Mouse (Mus musculus): Measurements from ENCODE around the gene Prrc2a. TPM values are rescaled to one million over a fixed set of nuclear protein-coding genes. Genes with fewer than 3 reads are reported as not detected.
A peak's percentile ranks its signal among the peaks of the same experiment; 100 is the strongest.
"Not testable (repeated sequence)": the region's sequence is repeated elsewhere in the genome, so short reads cannot be mapped to it uniquely, and the experiment has no call there.

Prrc2a gene
- total RNA-seq, 2 experiments from 2014 or later = 22.6 to 111 TPM

DNA sequence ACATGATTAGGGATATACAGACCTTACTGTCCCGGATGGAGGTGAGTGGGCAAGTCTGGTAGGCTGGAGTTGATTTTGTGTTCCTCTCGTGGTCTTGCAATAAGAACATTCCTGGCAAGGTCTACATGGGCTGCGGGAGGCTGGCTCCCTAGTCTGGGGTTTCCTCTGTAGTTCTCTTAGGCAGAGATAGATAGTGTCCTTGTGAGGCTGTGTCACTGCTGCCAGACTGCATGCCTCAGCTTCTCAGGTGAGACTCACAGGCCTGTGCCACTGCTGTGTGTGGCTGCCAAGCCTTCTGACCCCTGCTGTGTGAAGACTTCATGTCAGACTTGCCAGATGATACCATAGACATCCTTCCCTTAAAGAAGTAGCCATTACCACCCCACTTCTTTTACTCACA lies 25.4 kb downstream of the Prrc2a start:
- no peak for ATAC-seq (replicated peaks; ENCODE audit: low FRiP score, poor library complexity, severe bottlenecking)

DNA sequence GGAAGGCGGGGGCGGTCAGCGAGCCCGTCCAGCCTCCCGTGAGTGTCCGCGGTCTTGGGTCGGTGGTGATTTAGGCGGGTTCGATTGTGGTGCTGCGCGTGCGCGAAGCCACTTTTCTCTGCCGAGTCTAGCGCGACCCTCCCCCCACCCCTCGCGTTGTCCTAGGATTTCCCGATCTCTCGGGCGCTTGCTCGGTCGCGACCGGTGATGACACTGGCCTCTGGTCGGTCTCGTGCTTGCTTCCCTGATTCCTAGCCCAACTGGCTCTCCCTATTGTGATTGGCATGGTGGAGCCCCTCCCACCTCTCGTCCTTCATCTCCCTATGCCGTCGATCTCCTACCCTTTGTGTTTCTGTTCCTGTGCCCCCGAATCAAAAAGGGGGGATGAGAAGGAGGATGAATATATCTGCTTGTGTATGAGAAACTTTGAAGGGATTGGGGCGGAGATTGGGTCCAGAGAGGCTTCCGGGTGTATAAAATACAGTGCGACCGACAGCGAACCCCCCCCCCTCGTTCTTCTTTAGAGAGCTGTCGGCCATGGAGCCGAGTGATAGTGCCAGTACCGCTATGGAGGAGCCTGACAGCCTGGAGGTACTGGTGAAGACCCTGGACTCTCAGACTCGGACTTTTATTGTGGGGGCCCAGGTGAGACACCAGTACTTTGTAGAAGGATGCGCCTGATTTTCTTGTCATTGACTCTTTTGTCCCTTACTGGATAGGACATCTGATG lies 28.9 kb downstream of the Prrc2a start:
- ATAC-seq (replicated peaks; ENCODE audit: low FRiP score, poor library complexity, severe bottlenecking) = peak; percentile 60

DNA sequence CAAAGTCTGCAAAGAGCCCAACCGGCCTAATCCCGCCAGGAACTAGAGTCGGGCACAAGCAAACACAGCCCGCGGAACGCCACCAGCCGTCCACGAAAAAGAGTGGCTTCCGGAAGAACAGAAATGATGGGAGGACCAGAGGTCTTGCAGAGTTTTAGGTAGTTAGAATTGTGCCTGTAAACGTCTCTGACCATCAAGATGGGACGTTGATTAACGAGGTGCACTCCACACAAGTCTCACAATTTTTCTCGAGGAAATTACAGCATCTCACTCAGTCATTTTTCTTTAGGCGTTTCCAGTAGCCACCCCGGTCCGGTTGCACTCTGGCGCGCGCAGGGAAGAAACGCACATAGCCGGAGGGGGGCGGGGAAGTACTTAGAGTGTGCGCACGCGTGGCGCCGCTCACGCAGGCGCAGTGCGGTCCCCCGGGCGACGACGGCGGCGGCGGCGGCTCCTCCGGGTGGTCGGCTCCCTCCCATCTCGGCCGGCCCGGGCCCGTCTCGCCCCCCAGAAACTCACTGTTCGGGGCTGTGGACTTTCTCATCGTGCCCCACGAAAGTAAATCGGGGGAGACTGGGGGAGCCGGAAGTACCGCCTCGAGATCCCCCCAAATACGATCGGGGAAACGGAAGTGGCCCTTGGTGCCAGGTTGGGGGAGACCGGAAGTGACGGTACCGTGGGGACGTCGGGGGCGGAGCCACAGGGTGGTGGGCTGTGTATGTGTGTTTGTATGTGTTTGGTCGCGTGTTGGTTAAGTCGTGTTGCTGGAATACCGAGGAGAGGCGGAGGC lies 29.7 kb downstream of the Prrc2a start, which contains the start of gene Bag6:
Gene Bag6 (plus strand): TSS at position 378 of the 790 bp plus-strand sequence.
- ATAC-seq (replicated peaks; ENCODE audit: low FRiP score, poor library complexity, severe bottlenecking) = peak; percentile 90

DNA sequence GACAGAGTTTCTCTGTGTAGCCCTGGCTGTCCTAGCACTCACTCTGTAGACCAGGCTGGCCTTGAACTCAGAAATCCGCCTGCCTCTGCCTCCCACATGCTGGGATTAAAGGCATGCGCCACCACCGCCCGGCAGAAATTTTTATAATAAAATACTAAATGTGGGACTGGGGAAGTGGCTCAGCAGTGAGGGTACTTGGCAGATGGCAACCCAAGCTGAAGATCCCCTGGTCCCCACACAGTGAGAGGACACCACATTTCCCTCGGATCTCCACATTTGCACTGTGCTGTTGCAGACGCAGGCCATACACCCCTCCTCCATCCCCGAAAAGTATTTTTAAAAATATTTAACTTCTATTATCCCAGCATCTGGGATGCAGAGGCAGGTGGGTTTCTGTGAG lies 31.2 kb downstream of the Prrc2a start:
- ATAC-seq (replicated peaks; ENCODE audit: low FRiP score, poor library complexity, severe bottlenecking) = no peak

DNA sequence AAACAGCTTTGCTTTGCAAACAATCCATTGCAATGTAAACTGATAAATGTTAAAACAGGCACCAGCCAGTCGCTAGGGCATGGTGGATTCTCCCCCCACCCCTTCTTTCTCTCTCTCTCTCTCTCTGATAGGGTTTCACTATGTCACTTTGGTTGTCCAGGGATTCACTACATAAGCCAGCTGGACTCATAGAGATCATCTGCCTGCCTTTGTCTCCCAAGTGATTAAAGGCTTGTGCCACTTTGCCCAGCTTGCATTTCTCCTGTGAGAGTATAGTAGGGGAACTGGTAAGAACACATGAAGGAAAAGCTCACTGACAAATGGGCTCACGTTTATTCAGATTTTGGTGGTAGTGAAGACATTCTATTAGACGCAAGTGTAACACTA lies 32.5 kb downstream of the Prrc2a start:
- ATAC-seq (replicated peaks; ENCODE audit: low FRiP score, poor library complexity, severe bottlenecking) = no peak

DNA sequence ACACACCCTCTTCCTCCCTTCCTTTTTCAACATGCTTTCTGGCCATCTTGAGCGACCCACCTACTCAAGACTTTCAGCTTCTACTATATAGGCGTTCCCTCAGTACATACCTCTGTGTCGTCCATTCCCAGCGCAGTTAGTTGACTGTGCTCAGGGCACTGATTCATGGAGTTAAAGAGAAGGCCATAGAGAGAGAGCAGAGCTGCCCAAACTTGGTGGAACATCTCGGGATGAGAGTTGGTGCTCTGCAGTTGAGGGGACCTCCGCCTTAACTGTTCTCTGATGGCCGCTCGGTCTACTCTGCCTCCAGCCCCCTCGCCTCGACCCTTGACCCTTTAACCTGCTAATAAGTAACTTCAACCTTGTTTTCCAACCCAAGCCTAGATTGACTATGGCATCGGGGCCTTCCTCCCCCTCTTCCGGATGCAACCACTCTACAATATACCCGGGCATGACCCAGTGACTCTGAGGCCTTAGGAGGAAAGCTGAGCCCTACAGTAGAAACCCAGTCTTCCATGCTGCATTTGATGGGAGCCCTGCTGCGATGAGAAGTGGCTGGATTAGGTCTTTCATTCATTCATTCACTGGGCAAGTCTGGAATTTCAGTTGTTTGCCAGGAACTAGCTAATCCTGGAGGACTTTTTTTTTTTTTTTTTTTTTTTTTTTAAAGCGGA lies 33.1 kb downstream of the Prrc2a start, which contains the start of gene Apom:
Gene Apom (minus strand): TSS at position 551 of the 674 bp plus-strand sequence.
- no peak for ATAC-seq (replicated peaks; ENCODE audit: low FRiP score, poor library complexity, severe bottlenecking)

DNA sequence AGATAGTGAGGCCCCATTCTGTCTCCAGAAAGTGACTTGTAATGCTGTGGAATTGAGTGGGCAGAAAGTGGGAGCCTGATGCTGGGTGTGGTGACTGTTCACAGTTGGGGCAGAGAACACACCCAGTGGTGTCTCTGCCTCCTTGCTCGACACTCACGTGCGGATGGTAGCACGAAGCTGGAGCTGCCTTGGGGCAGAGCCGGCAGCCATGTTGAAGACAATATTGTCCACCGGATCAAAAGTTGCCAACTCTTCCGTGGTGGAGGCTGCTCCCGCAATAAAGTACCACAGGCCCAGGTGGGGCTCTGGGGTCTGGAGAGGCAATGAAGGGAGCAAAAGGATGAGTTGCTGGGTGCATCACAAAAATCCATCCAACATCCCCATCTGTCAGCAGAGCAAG lies 33.7 kb downstream of the Prrc2a start:
- no peak for ATAC-seq (replicated peaks; ENCODE audit: low FRiP score, poor library complexity, severe bottlenecking)

DNA sequence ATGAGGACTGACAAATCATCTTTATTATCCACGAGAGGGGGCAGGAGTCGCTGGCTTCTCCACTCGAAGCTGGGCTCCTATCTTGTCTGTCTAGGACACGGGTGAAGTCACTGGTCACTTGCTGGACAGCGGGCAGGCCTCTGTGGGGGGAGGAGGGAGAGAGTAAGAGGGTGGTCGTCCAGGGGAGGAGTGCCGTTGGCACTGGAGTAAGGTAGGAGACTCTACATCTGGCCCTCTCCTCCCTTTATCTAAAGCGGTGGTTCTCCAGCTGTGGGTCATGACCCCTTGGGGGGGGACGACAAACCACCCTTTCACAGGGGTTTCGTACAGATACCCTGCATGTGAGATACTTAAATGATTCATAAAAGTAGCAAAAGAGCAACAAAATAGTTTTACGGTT lies 35.7 kb downstream of the Prrc2a start:
- no peak for ATAC-seq (replicated peaks; ENCODE audit: low FRiP score, poor library complexity, severe bottlenecking)

DNA sequence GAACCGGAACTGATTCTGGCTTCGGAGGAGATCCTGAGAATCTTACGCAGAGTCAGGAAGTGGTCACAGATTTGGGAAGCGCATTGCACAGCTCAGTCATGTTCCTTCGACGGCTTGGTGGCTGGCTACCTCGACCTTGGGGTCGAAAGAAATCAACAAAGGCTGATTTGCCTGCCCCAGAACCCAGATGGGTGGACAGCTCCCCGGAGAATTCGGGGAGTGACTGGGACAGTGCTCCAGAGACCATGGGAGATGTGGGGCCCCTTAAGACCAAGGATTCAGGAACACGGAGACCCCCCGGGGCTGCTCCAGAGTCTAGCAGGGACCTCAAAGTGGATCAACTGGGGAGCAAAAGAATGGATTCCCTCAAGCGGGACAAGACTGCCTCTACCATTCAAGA lies 37.7 kb downstream of the Prrc2a start:
- no peak for ATAC-seq (replicated peaks; ENCODE audit: low FRiP score, poor library complexity, severe bottlenecking)

DNA sequence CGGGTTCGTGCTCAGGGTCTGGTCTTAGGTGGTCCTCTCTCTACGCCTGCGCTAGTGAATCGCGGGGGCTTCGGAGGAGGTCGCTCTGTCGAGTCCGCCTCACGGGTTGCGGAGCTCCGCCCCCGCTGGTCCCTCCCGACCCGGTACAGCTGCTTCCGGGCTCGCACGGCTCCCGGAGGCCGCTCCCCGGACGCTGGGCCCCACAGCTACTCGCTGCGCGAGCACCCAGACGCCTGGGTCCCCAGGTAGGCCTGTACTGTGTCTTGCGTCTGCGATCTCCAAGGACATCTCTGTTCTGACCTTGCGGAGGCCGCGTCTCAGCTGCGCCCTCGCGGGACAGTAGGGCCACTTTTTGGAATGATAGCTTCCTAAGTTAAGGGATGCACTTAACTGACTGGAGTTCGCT lies 38.5 kb downstream of the Prrc2a start, which contains the start of gene D17H6S53E:
Gene D17H6S53E (plus strand): TSS at position 168 of the 406 bp plus-strand sequence.
- peak; percentile 73 for ATAC-seq (replicated peaks; ENCODE audit: low FRiP score, poor library complexity, severe bottlenecking)

DNA sequence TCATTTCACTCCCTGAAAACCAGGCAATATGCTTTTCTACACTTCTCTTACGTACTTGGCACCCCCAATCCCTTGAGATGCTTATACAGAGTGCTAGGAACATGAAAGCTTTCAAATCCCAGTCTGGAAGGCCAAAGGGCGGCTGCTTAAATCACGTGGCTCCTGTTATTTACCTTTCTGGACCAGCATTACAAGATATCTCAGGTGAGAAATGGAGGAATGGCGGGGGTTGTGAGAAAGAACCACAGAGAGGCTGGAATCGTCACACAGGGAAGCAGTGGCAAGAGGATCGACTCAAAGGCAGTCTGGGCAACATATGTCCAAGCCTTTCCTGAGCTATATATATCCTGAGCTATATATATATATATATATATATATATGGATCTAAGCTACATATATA lies 39.1 kb downstream of the Prrc2a start:
- ATAC-seq (replicated peaks; ENCODE audit: low FRiP score, poor library complexity, severe bottlenecking) = no peak

DNA sequence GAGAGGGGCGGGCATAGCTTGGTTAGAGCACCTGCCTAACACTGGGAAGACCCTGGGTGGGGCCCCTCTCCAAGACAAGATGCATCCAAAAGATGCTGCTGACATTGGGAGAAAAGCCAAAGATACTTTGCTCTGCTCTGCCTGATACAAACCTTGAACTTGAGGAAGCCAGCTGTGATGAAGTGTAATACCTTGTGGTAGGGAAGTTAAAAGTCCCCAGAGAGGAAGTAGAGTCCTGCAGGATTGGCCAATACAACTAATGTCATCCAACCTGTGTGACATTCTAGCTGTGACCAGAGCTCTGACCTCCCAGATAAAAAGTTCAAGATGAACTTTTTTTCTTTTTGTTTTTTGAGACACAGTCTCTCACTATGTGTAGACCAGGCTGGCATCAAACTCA lies 39.6 kb downstream of the Prrc2a start:
- no peak for ATAC-seq (replicated peaks; ENCODE audit: low FRiP score, poor library complexity, severe bottlenecking)

DNA sequence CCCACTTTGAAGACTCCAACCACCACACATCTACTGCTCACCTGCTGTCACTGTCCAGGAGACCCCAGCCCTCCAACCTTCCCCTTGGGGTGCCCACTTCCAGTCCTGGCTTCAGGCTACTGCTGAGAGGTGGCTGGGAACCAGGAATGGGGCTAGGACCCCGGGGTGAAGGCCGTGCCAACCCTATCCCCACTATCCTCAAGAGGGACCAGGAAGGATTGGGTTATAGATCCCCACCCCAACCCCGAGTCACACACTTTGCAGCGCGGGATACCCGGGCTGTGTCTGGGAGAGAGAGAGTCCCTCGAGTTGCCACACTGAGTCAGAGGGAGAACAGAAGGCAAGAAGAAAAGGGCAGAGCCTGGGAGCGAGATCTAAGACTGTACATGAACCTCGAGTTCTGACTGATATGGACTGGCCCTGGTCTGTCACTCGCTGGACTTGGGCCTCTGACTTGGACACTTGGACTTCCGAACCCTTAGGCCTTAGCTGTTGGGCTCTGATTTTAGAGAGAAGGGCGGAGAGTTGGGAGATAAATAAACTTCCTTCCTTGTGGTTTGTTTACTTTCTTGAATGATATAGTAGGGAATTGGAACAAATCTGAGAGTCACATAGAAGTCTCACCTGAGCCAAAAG lies 40.3 kb downstream of the Prrc2a start:
- not testable (repeated sequence) for ATAC-seq (replicated peaks; ENCODE audit: low FRiP score, poor library complexity, severe bottlenecking)

DNA sequence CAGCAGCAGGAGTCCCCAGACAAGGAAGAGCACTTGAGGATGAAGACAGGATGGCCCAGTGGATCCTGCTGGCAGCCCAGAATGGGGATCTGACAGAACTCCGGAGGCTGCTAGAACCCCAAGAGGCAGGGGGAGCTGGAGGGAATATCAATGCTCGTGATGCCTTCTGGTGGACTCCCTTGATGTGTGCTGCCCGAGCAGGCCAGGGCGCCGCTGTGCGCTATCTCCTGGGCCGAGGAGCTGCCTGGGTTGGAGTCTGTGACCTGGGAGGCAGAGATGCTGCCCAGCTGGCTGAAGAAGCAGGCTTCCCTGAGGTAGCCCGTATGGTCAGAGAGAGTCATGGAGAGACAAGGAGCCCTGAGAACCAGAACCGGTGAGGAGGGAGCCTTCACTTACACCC lies 41.4 kb downstream of the Prrc2a start:
- not testable (repeated sequence) for ATAC-seq (replicated peaks; ENCODE audit: low FRiP score, poor library complexity, severe bottlenecking)

DNA sequence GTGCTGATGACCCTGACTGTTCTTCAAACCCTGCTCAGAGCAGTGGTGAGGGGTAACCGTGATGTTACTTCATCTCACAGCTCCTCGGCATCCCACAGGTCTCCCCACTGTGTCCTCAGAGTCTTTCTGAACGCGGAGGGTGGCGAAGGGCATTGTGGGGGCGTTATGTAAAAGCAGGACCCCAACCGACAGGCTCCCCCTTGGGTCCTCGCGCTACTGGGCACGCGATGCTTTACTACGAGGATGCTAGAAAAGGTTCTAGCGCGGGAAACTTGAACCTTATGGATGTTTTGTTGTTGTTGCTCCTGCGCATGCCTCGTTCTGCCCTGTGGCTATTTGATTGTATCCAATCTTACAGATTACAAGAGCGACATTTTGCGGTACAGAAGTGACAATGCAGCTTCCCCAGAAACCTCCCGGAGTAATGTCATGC lies 42.8 kb downstream of the Prrc2a start, which contains the start of gene Csnk2b:
Gene Csnk2b (minus strand): TSS at position 183 of the 433 bp plus-strand sequence.
- no peak for ATAC-seq (replicated peaks; ENCODE audit: low FRiP score, poor library complexity, severe bottlenecking)

DNA sequence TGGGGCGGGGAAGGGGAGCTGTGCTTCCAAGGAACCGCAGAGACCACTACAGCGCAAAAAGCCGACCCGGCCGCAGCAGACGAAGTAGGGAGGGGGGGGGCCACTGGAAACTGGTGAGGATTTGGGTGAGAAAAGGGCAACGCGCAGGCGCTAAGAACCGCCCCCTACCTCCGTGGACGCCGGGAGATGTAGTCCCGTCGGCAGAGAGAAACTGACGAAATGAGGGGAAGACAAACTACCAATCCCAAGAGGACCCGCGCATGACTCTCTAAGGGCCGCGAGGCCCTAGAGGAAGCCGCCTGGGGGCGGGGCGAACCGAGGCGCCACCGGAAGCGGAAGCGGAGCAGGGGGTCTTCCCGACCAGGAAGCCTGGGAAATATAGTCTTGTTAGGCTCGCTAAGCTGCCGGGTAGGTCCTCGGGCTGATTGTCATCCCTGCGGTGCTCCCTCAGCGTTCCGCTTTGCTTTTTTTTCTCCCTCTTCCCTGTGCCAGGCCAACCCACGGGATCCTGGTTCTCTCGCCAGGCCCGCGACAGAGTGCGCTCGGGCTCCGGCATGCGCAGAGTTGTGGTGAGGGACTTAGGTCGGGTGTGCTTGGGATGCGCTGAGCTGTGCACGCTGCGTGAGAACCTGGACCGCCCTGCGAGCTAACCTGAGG lies 43.4 kb downstream of the Prrc2a start, which contains the start of gene Gpank1:
Gene Gpank1 (plus strand): TSS at position 313 of the 657 bp plus-strand sequence.
- peak; percentile 93 for ATAC-seq (replicated peaks; ENCODE audit: low FRiP score, poor library complexity, severe bottlenecking)

DNA sequence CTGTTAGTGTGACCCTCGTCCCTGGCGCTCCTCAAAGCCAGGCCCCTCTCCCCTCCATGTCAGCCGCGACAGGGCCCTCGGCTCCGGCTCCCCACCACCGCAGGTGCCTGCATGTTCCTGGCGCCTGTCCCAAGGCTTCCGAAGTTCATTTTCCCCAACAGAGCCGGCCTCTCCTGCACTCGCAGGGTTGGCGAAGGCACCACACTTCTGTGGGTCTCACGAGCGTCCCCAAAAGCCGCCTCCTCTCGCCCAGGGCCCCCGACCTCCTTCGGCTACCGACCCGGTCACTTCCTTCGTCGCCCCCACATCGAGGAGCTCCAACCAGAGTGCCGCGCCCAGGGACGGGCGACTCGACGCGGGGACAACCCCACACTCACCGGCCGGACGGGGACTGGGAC lies 44.0 kb downstream of the Prrc2a start:
- peak; percentile 22 for ATAC-seq (replicated peaks; ENCODE audit: low FRiP score, poor library complexity, severe bottlenecking)

DNA sequence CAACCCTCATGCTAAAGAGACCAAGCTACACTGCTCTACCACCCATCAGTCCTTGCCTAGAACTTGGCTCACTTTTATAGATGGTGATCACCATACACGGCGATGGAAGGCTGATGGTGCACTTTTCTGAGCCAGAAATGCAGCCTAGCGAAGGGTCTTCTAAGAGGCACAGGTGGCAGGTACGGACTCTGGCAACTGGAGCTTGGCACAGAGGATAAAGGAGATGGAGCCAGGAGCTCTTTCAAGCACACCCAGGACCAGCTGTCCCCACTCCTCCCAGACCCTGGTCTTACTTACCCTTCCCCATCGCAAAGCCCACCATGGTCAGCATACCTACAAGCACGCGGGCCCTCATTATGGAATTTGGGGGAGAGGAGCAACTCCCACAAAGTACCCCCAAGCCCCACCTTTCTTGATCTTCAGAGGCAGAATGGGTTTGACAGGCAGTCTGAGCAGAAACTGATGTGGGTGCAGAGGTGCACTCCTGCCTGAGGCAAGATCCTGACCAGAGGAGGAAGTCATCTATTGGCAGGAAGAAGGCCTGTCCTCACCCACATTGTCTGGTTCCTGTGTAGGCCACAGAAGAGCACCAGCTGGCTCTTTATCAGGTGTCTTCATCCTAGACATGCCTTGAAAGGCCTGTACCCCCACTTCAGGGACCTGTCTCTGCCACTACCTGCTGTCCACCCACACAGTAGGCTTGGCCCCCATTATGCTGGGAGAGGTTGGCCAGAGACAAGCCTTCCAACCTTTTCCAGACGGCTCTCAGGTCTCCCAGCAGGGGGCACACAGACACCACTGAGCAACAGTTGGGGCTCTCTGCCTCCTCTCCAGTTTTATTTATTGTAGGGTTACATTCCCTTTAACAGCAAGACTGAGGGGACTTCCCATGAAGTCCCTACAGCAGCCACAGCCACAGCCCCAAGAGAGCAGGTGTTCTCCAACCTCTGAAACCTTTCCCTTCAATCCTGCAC lies 49.4 kb downstream of the Prrc2a start, which contains the start of gene Ly6g5b:
Gene Ly6g5b (minus strand): TSS at position 383 of the 974 bp plus-strand sequence.
- ATAC-seq (replicated peaks; ENCODE audit: low FRiP score, poor library complexity, severe bottlenecking) = peak; percentile 58

All from erythroblast, adult 5-6 weeks (primary cell).